Mouse (Mus musculus) liver, adult 2 months (tissue): Measurements from ENCODE around the gene Zfp36l1. TPM values are rescaled to one million over a fixed set of nuclear protein-coding genes. Genes with fewer than 3 reads are reported as not detected.

Experiments
- DNase-seq: peaks from one replicate; pipeline ENCODE4 v3.0.0-alpha.2; 2011; ENCODE audit warnings: low read depth, low spot score; ENCODE audit errors: extremely low read depth
- H3K27ac ChIP-seq: fragments of 200-500 bp; replicated peaks from 2 replicates; pipeline ENCODE4 v1.5.1; 2012; ENCODE audit warnings: low read depth, mild to moderate bottlenecking, control low read depth, inconsistent platforms, low read length; ENCODE audit not compliant: insufficient read depth
- H3K27me3 ChIP-seq: fragments of 200-500 bp; 2 replicates; pipeline ENCODE4 v1.6.1; 2012; ENCODE audit warnings: mild to moderate bottlenecking, moderate library complexity, low read length, inconsistent platforms; ENCODE audit not compliant: control insufficient read depth, insufficient read depth
- H3K36me3 ChIP-seq: fragments of 200-500 bp; 2 replicates; pipeline ENCODE4 v1.6.1; 2012; ENCODE audit warnings: low read length, inconsistent platforms; ENCODE audit not compliant: control insufficient read depth, insufficient read depth
- H3K4me1 ChIP-seq: fragments of 200-500 bp; 2 replicates; pipeline ENCODE4 v1.6.1; 2011; ENCODE audit warnings: low read length; ENCODE audit not compliant: control insufficient read depth, insufficient read depth
- H3K4me3 ChIP-seq: fragments of 200-500 bp; 2 replicates; pipeline ENCODE4 v1.5.1; 2011; ENCODE audit warnings: low read depth, mild to moderate bottlenecking, control low read depth, low read length, moderate library complexity; ENCODE audit not compliant: insufficient read depth
- H3K79me2 ChIP-seq: fragments of 200-500 bp; 2 replicates; pipeline ENCODE4 v1.6.1; 2012; ENCODE audit warnings: inconsistent platforms, mild to moderate bottlenecking, low read length, moderate library complexity; ENCODE audit not compliant: control insufficient read depth, insufficient read depth
- H3K9ac ChIP-seq: fragments of 200-500 bp; 2 replicates; pipeline ENCODE4 v1.6.1; 2012; ENCODE audit warnings: low read depth, mild to moderate bottlenecking, control low read depth, inconsistent platforms, low read length
- CTCF ChIP-seq: fragments of 200-500 bp; IDR thresholded peaks from 2 replicates; pipeline ENCODE4 v1.5.1; 2011; ENCODE audit warnings: low read depth, low read length, control low read depth
- POLR2A ChIP-seq: fragments of 200-500 bp; IDR thresholded peaks from 2 replicates; pipeline ENCODE4 v1.6.1; 2011; ENCODE audit warnings: low read length, control low read depth; ENCODE audit not compliant: insufficient read depth; ENCODE audit errors: extremely low read depth
- WGBS: fragments of 180-500 bp; shearing (Covaris S2); methylation state at CpG from one replicate; pipeline ENCODE4 v1.1.7; 2018; 5-methylcytosine and 5-hydroxymethylcytosine counted together
- polyA plus RNA-seq: library from polyadenylated mRNA; depleted of rRNA; stranded (reverse); fragments of >200 nt; gene quantifications from 2 replicates; pipeline ENCODE4 v1.2.3, GENCODE M21; 2012
- total RNA-seq: library from RNA; depleted of rRNA; stranded (reverse); fragments of >200 nt; gene quantifications from 2 replicates; pipeline ENCODE4 v1.2.3, GENCODE M21; 2014

The Zfp36l1 gene
- total and polyA plus RNA-seq, 2 experiments, result 15.4 to 125 TPM

DNA sequence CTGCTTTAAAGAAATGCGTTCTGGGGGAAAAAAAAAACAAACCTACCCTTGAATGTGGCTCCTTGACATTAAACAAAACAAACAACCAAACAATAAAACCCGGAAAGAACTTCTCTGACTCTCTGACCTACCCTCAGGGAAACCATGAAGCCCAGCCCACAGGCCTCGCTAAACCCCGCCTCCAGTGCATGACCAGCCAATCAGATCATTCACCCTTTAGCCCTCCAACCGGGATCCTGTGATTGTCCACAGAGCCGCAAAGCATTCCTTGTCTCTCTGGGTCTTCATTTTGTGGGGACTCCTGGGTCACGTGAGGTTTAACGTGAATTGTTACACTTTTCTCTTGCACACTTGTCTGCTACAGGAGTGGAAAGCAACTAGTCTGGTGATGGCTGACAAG is 37.8 kb upstream of the Zfp36l1 start:
- Histone ChIP-seq H3K4me3 (no peak overlapping the region; the same call in 1 of the 2 replicates), H3K9ac (no peak overlapping the region; the same call in 1 of the 2 replicates), H3K79me2 (no peaks in the 10 kb centered on the region), H3K27ac (no peak overlapping the region; the same call in 1 of the 2 replicates), H3K4me1 (peaks cover 9% of the 10 kb centered on the region), H3K27me3 (no peaks in the 10 kb centered on the region), H3K36me3 (no peaks in the 10 kb centered on the region)
- DNase-seq, result peak; percentile 80
- TF ChIP-seq CTCF (no peak), POLR2A (no peak)
- 34% methylated on average over 8 of the region's 8 CpGs for WGBS

GRCm38 (mm10) chr12:80147563-80148214 is 34.9 kb upstream of the Zfp36l1 start:
- Histone ChIP-seq H3K4me1 (peaks cover 17% of the 10 kb centered on the region), H3K27me3 (no peaks in the 10 kb centered on the region), H3K4me3 (no peak overlapping the region), H3K79me2 (no peaks in the 10 kb centered on the region), H3K9ac (no peak overlapping the region), H3K27ac (no peak overlapping the region), H3K36me3 (no peaks in the 10 kb centered on the region)
- TF ChIP-seq CTCF (no peak), POLR2A (no peak)
- 92% methylated on average over 11 of the region's 11 CpGs for WGBS
- DNase-seq, result no peak

DNA sequence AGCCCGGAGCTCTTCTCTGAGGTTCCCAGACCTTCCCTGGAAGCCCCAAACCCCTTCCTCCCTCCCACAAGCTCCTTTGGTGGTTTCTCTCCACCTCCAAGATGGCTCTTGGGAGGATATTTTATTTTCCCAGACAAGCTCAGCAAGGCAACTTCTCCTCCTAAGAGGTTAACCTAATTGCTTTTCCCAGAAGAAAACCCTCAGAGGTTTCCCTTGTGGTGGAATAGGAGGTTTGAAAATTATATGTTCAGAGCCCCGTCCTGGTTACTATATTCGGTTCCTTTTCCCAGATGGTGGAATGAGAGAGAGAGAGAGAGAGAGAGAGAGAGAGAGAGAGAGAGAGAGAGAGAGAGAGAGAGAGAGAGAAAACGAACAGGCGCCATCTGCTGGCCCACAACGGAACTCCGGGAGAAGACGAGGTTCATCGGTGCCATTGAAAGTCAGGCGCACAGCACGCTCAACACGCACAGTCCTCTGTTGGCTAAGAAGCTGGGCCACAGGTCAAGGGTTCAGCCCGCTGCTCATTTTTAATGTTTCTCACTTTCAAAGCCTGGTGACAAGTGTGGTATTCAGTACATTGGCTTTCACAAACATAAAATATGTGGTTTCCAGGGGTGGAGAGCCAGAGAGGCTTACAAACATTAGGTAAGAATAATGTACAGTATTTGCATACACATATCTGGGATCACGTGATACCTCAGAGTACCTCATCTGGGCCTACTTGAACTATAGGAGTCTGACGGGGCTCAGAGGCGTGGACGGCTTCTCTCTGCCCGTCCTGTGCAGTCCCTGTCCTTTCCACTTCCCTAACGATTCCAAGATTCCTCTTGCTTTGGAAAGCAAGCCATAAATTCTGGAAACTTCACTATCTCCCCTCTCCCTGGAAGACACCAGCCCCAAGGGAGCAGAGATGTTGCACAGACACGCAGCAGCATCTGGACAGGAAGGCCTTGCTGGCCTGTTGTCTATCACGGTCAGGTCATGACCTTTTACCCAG is 33.7 kb upstream of the Zfp36l1 start:
- no peaks in the 10 kb centered on the region for H3K36me3 ChIP-seq
- H3K27ac ChIP-seq, result peak overlapping the region; percentile 99
- WGBS, result 29% methylated on average over 21 of the region's 21 CpGs
- peaks cover 17% of the 10 kb centered on the region for H3K4me1 ChIP-seq
- peak; percentile 90 for DNase-seq
- H3K4me3 ChIP-seq, result no peak overlapping the region
- H3K9ac ChIP-seq, result no peak overlapping the region; the same call in 1 of the 2 replicates
- TF ChIP-seq CTCF (peak; percentile 85), POLR2A (no peak)
- H3K27me3 ChIP-seq, result no peaks in the 10 kb centered on the region
- H3K79me2 ChIP-seq, result no peaks in the 10 kb centered on the region

- H3K79me2 ChIP-seq, result no peaks in the 10 kb centered on the region
- no peak for TF ChIP-seq CTCF
- no peak for TF ChIP-seq POLR2A
- H3K36me3 ChIP-seq, result no peaks in the 10 kb centered on the region
- H3K4me3 ChIP-seq, result no peak overlapping the region
- H3K27ac ChIP-seq, result peak overlapping the region; percentile 99
- H3K27me3 ChIP-seq, result no peaks in the 10 kb centered on the region
- no peak overlapping the region for H3K9ac ChIP-seq
- peaks cover 19% of the 10 kb centered on the region for H3K4me1 ChIP-seq
- peak; percentile 98 for DNase-seq
- WGBS, result 27% methylated on average over 8 of the region's 8 CpGs
Measured at GRCm38 (mm10) chr12:80145365-80145764, 32.6 kb upstream of the Zfp36l1 start.

DNA sequence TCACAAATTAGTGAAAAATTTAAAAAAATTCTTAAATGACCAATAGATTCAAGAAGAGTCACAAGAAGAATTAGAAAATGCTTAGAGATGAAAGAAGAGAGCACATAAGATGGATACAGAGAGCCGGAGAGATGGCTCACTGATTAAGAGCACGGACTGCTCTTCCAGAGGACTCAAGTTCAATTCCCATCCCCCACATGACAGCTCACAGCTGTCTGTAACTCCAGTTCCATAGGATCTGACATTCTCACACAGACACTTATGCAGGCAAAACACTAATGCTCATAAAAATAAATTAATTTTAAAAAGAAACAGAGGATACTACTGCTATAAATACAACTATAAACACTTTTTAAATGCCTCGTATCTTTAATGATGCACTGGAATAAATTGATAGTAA is 32.0 kb upstream of the Zfp36l1 start:
- Histone ChIP-seq H3K27me3 (no peaks in the 10 kb centered on the region), H3K9ac (no peak overlapping the region), H3K4me1 (peaks cover 22% of the 10 kb centered on the region), H3K4me3 (no peak overlapping the region), H3K36me3 (no peaks in the 10 kb centered on the region), H3K27ac (no peak overlapping the region; the same call in 1 of the 2 replicates), H3K79me2 (no peaks in the 10 kb centered on the region)
- 43% methylated on average over 3 of the region's 3 CpGs for WGBS
- TF ChIP-seq CTCF (no peak), POLR2A (no peak)
- peak; percentile 55 for DNase-seq
